Mouse (Mus musculus) embryonic stem cell, embryonic (primary cell): ENCODE measurements around the gene Hp.

ENCODE experiments used
- CTCF ChIA-PET, 4 experiments: fragments of 300-600 bp in 2 of 4; fragments of 350-600 bp in 2 of 4; sonication (Branson Sonifier 250); formaldehyde crosslinking; loops; one replicate each; lab custom pipeline; 2022; ENCODE audit warnings: inconsistent platforms in 2 of 4; lab: Charles Lee
- POLR2A ChIA-PET, 4 experiments: fragments of 300-600 bp in 2 of 4; fragments of 350-600 bp in 2 of 4; sonication (Branson Sonifier 250); formaldehyde crosslinking; loops; one replicate each; lab custom pipeline; 2022; ENCODE audit warnings: antibody characterized with exemption in 4 of 4, inconsistent platforms in 1 of 4; lab: Charles Lee

The Hp gene

GRCm38 (mm10) chr8:109578900-109579301 lies at the start of gene Hp:
Hp (minus strand) TSS chr8:109579172.
- POLR2A ChIA-PET = interaction anchor here in 1 of 4 experiments (0.8 kb wide), 1 partner anchor 9 kb away, joined by 3 read pairs; no protein-coding TSS in a partner anchor

GRCm38 (mm10) chr8:109628638-109629037 lies 49.7 kb upstream of the Hp start:
- ChIA-PET POLR2A (interaction anchor here in 2 of 4 experiments (0.6 to 0.7 kb wide), 2 partner anchors 245 to 405 kb away, joined by 3 to 5 read pairs; no protein-coding TSS in a partner anchor), CTCF (interaction anchor here in 2 of 4 experiments (0.6 to 0.9 kb wide), 3 partner anchors 33 to 747 kb away, joined by 3 read pairs; no protein-coding TSS in a partner anchor)

More at GRCm38 (mm10) chr8:109578900-109579301, at the start of gene Hp:
- CTCF ChIA-PET = interaction anchor here in 1 of 4 experiments (1.1 to 1.2 kb wide), 2 partner anchors 15 to 36 kb away, joined by 3 read pairs; no protein-coding TSS in a partner anchor

GRCm38 (mm10) chr8:109615569-109615968 lies 36.6 kb upstream of the Hp start:
- POLR2A ChIA-PET = interaction anchor here in 1 of 4 experiments (0.7 to 2.0 kb wide), 3 partner anchors 10 to 143 kb away, joined by 3 to 5 read pairs (median 3); no protein-coding TSS in a partner anchor
- CTCF ChIA-PET = interaction anchor here in 2 of 4 experiments (0.6 to 1.0 kb wide), 3 partner anchors 16 to 37 kb away, joined by 3 read pairs; partner anchors contain the start of gene Hp (in 1 of the 2)

- ChIA-PET POLR2A (interaction anchor here in 3 of 4 experiments (0.6 to 2.0 kb wide), 6 partner anchors 9 to 1472 kb away, joined by 3 to 5 read pairs (median 3); partner anchors contain the start of gene Zfp821 (in 1 of the 3)), CTCF (interaction anchor here (0.5 to 1.0 kb wide), 12 partner anchors 9 to 1414 kb away, joined by 3 to 5 read pairs (median 3); no protein-coding TSS in a partner anchor)
Observed at GRCm38 (mm10) chr8:109614243-109615210, 35.6 kb upstream of the Hp start, which contains the start of gene Pkd1l3. Pkd1l3 (plus strand) TSS chr8:109614517.

GRCm38 (mm10) chr8:109609153-109609502 lies 30.2 kb upstream of the Hp start:
- ChIA-PET CTCF (interaction anchor here in 1 of 4 experiments (1.2 kb wide), 1 partner anchor 13 kb away, joined by 4 read pairs; no protein-coding TSS in a partner anchor), POLR2A (interaction anchor here in 3 of 4 experiments (0.5 to 1.3 kb wide), 7 partner anchors 36 to 170 kb away, joined by 3 to 6 read pairs (median 3); partner anchors contain the start of gene Ap1g1 (in 1 of the 3))

- POLR2A ChIA-PET = interaction anchor here (0.5 to 2.7 kb wide), 51 partner anchors 8 to 709 kb away, joined by 3 to 19 read pairs (median 4); partner anchors contain the start of genes Ap1g1 (in 3 of the 4), Zfp821 (in 2 of the 4) and Ist1 (in 1 of the 4)
- CTCF ChIA-PET = interaction anchor here in 3 of 4 experiments (0.6 to 1.8 kb wide), 7 partner anchors 12 to 1442 kb away, joined by 3 to 10 read pairs (median 4); no protein-coding TSS in a partner anchor
Observed at GRCm38 (mm10) chr8:109608271-109609152, 29.5 kb upstream of the Hp start, which contains the start of gene Dhodh. Dhodh (minus strand) TSS chr8:109608673.

- ChIA-PET POLR2A (interaction anchor here (0.6 to 2.7 kb wide), 46 partner anchors 8 to 350 kb away, joined by 3 to 19 read pairs (median 4); partner anchors contain the start of genes Ap1g1 (in 3 of the 4), Zfp821 (in 2 of the 4) and Ist1 (in 1 of the 4)), CTCF (interaction anchor here in 3 of 4 experiments (0.6 to 1.8 kb wide), 7 partner anchors 10 to 1441 kb away, joined by 3 to 10 read pairs (median 4); no protein-coding TSS in a partner anchor)
Observed at GRCm38 (mm10) chr8:109607650-109608049, 28.7 kb upstream of the Hp start.

- ChIA-PET CTCF (interaction anchor here (1.0 to 1.8 kb wide), 5 partner anchors 11 to 13 kb away, joined by 3 to 10 read pairs (median 4); no protein-coding TSS in a partner anchor), POLR2A (interaction anchor here in 3 of 4 experiments (1.4 to 2.7 kb wide), 10 partner anchors 8 to 172 kb away, joined by 3 to 12 read pairs (median 6); partner anchors contain the start of genes Zfp821 (in 2 of the 3) and Pkd1l3 (in 1 of the 3))
Observed at GRCm38 (mm10) chr8:109606725-109607124, 27.8 kb upstream of the Hp start.

GRCm38 (mm10) chr8:109595854-109596253 lies 16.9 kb upstream of the Hp start:
- CTCF ChIA-PET = interaction anchor here (0.6 to 2.0 kb wide), 34 partner anchors 8 to 1891 kb away, joined by 3 to 10 read pairs (median 4); partner anchors contain the start of genes Dhodh (in 2 of the 4), Dhx38 (in 1 of the 4), Pkd1l3 (in 1 of the 4) and Txnl4b (in 1 of the 4)
- POLR2A ChIA-PET = interaction anchor here in 3 of 4 experiments (1.0 to 2.2 kb wide), 5 partner anchors 10 to 16 kb away, joined by 3 to 19 read pairs (median 6); partner anchors contain the start of gene Dhodh (in 3 of the 3)

GRCm38 (mm10) chr8:109593117-109593788 lies 14.3 kb upstream of the Hp start:
- ChIA-PET CTCF (interaction anchor here in 3 of 4 experiments (0.5 to 1.5 kb wide), 11 partner anchors 11 to 1607 kb away, joined by 3 to 5 read pairs (median 3); partner anchors contain the start of gene Hp (in 1 of the 3)), POLR2A (interaction anchor here in 1 of 4 experiments (0.6 kb wide), 1 partner anchor 13 kb away, joined by 3 read pairs; no protein-coding TSS in a partner anchor)

- CTCF ChIA-PET = interaction anchor here in 1 of 4 experiments (1.0 to 1.4 kb wide), 2 partner anchors 24 to 40 kb away, joined by 3 to 5 read pairs; no protein-coding TSS in a partner anchor
- POLR2A ChIA-PET = interaction anchor here in 3 of 4 experiments (1.0 to 1.6 kb wide), 3 partner anchors 8 to 16 kb away, joined by 3 to 7 read pairs (median 4); partner anchors contain the start of gene Dhodh (in 1 of the 3)
Observed at GRCm38 (mm10) chr8:109592164-109592563, 13.2 kb upstream of the Hp start.

GRCm38 (mm10) chr8:109591367-109591766 lies 12.4 kb upstream of the Hp start:
- CTCF ChIA-PET = interaction anchor here in 1 of 4 experiments (1.0 to 1.4 kb wide), 2 partner anchors 23 to 39 kb away, joined by 3 to 5 read pairs; no protein-coding TSS in a partner anchor
- POLR2A ChIA-PET = interaction anchor here in 3 of 4 experiments (1.0 to 1.6 kb wide), 6 partner anchors 9 to 187 kb away, joined by 3 to 7 read pairs (median 4); partner anchors contain the start of genes Dhodh (in 2 of the 3) and Ap1g1 (in 1 of the 3)

- CTCF ChIA-PET = interaction anchor here in 3 of 4 experiments (0.6 to 1.4 kb wide), 3 partner anchors 23 to 54 kb away, joined by 4 to 5 read pairs (median 4); no protein-coding TSS in a partner anchor
- POLR2A ChIA-PET = interaction anchor here (0.7 to 1.6 kb wide), 7 partner anchors 9 to 187 kb away, joined by 3 to 7 read pairs (median 4); partner anchors contain the start of genes Dhodh (in 2 of the 4) and Ap1g1 (in 1 of the 4)
Observed at GRCm38 (mm10) chr8:109590901-109591300, 11.9 kb upstream of the Hp start.

- ChIA-PET POLR2A (interaction anchor here in 3 of 4 experiments (0.6 to 1.9 kb wide), 3 partner anchors 10 to 21 kb away, joined by 3 to 11 read pairs (median 3); partner anchors contain the start of gene Dhodh (in 1 of the 3)), CTCF (interaction anchor here in 2 of 4 experiments (1.0 to 1.6 kb wide), 2 partner anchors 9 kb away, joined by 3 to 6 read pairs; no protein-coding TSS in a partner anchor)
Observed at GRCm38 (mm10) chr8:109586972-109587504, 8.1 kb upstream of the Hp start.
